Mouse (Mus musculus): ENCODE measurements around the gene Hdac8. TPM values are rescaled to one million over a fixed set of nuclear protein-coding genes. Genes with fewer than 3 reads are reported as not detected.

Gene Hdac8
- polyA plus RNA-seq, 1 experiment: 9.8 TPM

DNA sequence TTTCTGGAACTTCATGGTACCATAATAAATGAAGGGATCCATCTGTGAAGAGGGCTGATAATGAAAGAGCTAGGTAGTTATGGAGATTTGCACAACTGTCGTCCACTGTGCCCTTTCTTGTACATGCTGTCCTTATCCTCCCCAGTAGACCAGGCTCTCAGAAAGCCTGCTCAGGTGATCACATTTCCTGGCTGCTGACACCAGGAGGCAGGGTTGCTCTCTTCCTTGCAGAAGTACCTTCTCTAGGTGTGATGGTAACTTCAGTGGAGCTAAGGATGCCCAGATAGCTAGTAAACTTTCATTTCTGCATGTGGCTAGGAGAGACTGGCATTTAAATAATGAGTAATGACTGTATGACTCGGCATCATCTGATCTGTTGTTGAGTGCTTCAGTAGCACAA lies 260.8 kb downstream of the Hdac8 start:
- no peak overlapping the region for H3K27ac ChIP-seq (ENCODE audit: insufficient read depth, low read depth, low read length)
- no peak overlapping the region for H3K4me3 ChIP-seq (ENCODE audit: insufficient read depth, low read length)
- H3K4me1 ChIP-seq (ENCODE audit: control insufficient read depth, insufficient read depth, low read length): no peaks in the 10 kb centered on the region
- TF ChIP-seq CTCF (IDR thresholded peaks at IDR 0.05; ENCODE audit: low read depth, low read length) (no peak), POLR2A (IDR thresholded peaks at IDR 0.05; ENCODE audit: borderline replicate concordance, low read depth, low read length) (no peak)

Other genes starting within 250 kb of the Hdac8 start
- 4.0 and 4.9 TPM in 2 replicates for gene Phka1, start 138.9 kb upstream of the Hdac8 start, polyA plus RNA-seq (2012; ENCODE audit: insufficient read depth, insufficient read length, missing spikeins)
- not detected in 2 replicates for gene Gm3880, start 181.6 kb upstream of the Hdac8 start, polyA plus RNA-seq (2012; ENCODE audit: insufficient read depth, insufficient read length, missing spikeins)
- not detected in 2 replicates for gene Gm9112, start 202.3 kb upstream of the Hdac8 start, polyA plus RNA-seq (2012; ENCODE audit: insufficient read depth, insufficient read length, missing spikeins)
- gene Dmrtc1b, start 202.5 kb upstream of the Hdac8 start, polyA plus RNA-seq (2012; ENCODE audit: insufficient read depth, insufficient read length, missing spikeins): not detected in 2 replicates